Mouse (Mus musculus): ENCODE measurements around the gene Opn1sw.

Gene Opn1sw

GRCm38 (mm10) chr6:29388052-29388518, at the start of gene Opn1sw:
Gene Opn1sw (minus strand): TSS chr6:29388468.
- DNase-seq (ENCODE audit: low spot score in 2 of 2): peak in 1 of 2 experiments; percentile 3

- DNase-seq (ENCODE audit: low spot score in 2 of 2): peak in 1 of 2 experiments; percentile 18
Measured at GRCm38 (mm10) chr6:29436461-29436934, 48.2 kb upstream of the Opn1sw start.

- DNase-seq (ENCODE audit: low spot score in 2 of 2): no peak
Measured at GRCm38 (mm10) chr6:29435940-29436451, 47.7 kb upstream of the Opn1sw start.

GRCm38 (mm10) chr6:29434911-29435691, 46.8 kb upstream of the Opn1sw start:
- DNase-seq (ENCODE audit: low spot score in 2 of 2): peak in 1 of 2 experiments; percentile 54

GRCm38 (mm10) chr6:29433804-29434795, 45.8 kb upstream of the Opn1sw start:
- peak in 1 of 2 experiments; percentile 21 for DNase-seq (ENCODE audit: low spot score in 2 of 2)

GRCm38 (mm10) chr6:29433038-29433803, 45.0 kb upstream of the Opn1sw start, which contains the start of gene Flnc:
Gene Flnc (plus strand): TSS chr6:29433256.
- DNase-seq (ENCODE audit: low spot score in 2 of 2): peak in 1 of 2 experiments; percentile 21

GRCm38 (mm10) chr6:29432676-29433037, 44.4 kb upstream of the Opn1sw start:
- no peak for DNase-seq (ENCODE audit: low spot score in 2 of 2)

GRCm38 (mm10) chr6:29432156-29432555, 43.9 kb upstream of the Opn1sw start:
- no peak for DNase-seq (ENCODE audit: low spot score in 2 of 2)

- no peak for DNase-seq (ENCODE audit: low spot score in 2 of 2)
Measured at GRCm38 (mm10) chr6:29431473-29431872, 43.2 kb upstream of the Opn1sw start.

GRCm38 (mm10) chr6:29430681-29431420, 42.6 kb upstream of the Opn1sw start:
- no peak for DNase-seq (ENCODE audit: low spot score in 2 of 2)

GRCm38 (mm10) chr6:29428171-29428570, 39.9 kb upstream of the Opn1sw start:
- no peak for DNase-seq (ENCODE audit: low spot score in 2 of 2)

- no peak for DNase-seq (ENCODE audit: low spot score in 2 of 2)
Measured at GRCm38 (mm10) chr6:29426331-29426730, 38.1 kb upstream of the Opn1sw start.

GRCm38 (mm10) chr6:29425118-29425517, 36.9 kb upstream of the Opn1sw start:
- DNase-seq (ENCODE audit: low spot score in 2 of 2): no peak

- no peak for DNase-seq (ENCODE audit: low spot score in 2 of 2)
Measured at GRCm38 (mm10) chr6:29420596-29420995, 32.3 kb upstream of the Opn1sw start.

GRCm38 (mm10) chr6:29415446-29415845, 27.2 kb upstream of the Opn1sw start:
- no peak for DNase-seq (ENCODE audit: low spot score in 2 of 2)

- no peak for DNase-seq (ENCODE audit: low spot score in 2 of 2)
Measured at GRCm38 (mm10) chr6:29406412-29406811, 18.1 kb upstream of the Opn1sw start.

- peak in 1 of 2 experiments; percentile 42 for DNase-seq (ENCODE audit: low spot score in 2 of 2)
Measured at GRCm38 (mm10) chr6:29402693-29403342, 14.6 kb upstream of the Opn1sw start.

- DNase-seq (ENCODE audit: low spot score in 2 of 2): no peak
Measured at GRCm38 (mm10) chr6:29399851-29400250, 11.6 kb upstream of the Opn1sw start.

GRCm38 (mm10) chr6:29397575-29397974, 9.3 kb upstream of the Opn1sw start:
- DNase-seq (ENCODE audit: low spot score in 2 of 2): peak in 1 of 2 experiments; percentile 30

All from cerebellum, postnatal 4 days (tissue).